Mouse (Mus musculus): ENCODE measurements around the gene Klhl22. TPM values are rescaled to one million over a fixed set of nuclear protein-coding genes. Genes with fewer than 3 reads are reported as not detected.

Gene Klhl22
- total and polyA plus RNA-seq, 3 experiments, result not detected

- Histone ChIP-seq H3K9ac (ENCODE audit: insufficient read depth, low read depth) (no peak overlapping the region), H3K27ac (ENCODE audit: insufficient read depth, low read depth) (no peak overlapping the region), H3K36me3 (replicated peaks in 1 of 2; ENCODE audit: control insufficient read depth in 1 of 2, insufficient read depth in 1 of 2, low read length in 1 of 2) (no peaks in the 10 kb centered on the region), H3K79me2 (replicated peaks; ENCODE audit: control insufficient read depth, extremely low read depth, insufficient read depth, poor library complexity, severe bottlenecking) (no peaks in the 10 kb centered on the region), H3K27me3 (replicated peaks) (peaks cover 13% of the 10 kb centered on the region), H3K4me1 (ENCODE audit: control insufficient read depth in 1 of 2, insufficient read depth in 2 of 2) (no peaks in the 10 kb centered on the region), H3K4me3 (replicated peaks in 1 of 3; ENCODE audit: low read depth in 2 of 3, low read length in 2 of 3, poor library complexity in 1 of 3) (no peak overlapping the region), H3K4me2 (ENCODE audit: insufficient read depth, low read depth, poor library complexity, severe bottlenecking) (no peak overlapping the region), H3K9me3 (replicated peaks; ENCODE audit: low read length) (no peaks in the 10 kb centered on the region)
- dilution Hi-C loops (cut with MboI; ENCODE audit: extremely low pct_ligation_motif_present, extremely low pct_unique_long_range_greater_than_20kb, low sequenced_read_pairs), result no loop called here
- no peak for TF ChIP-seq E2F4 (IDR thresholded peaks at IDR 0.05; ENCODE audit: insufficient replicate concordance, low read depth, low read length)
- no peak for TF ChIP-seq USF2 (conservative IDR thresholded peaks at IDR 0.05; ENCODE audit: low read depth, low read length)
- no peak for TF ChIP-seq UBTF (IDR thresholded peaks at IDR 0.05; ENCODE audit: low read depth, low read length)
- no peak for TF ChIP-seq CHD1 (IDR thresholded peaks at IDR 0.05; ENCODE audit: low read depth, low read length)
- TF ChIP-seq POLR2AphosphoS2 (IDR thresholded peaks at IDR 0.05; ENCODE audit: low read depth, low read length), result no peak
- TF ChIP-seq USF1 (IDR thresholded peaks at IDR 0.05; ENCODE audit: low read depth, low read length), result no peak
- TF ChIP-seq PAX5 (IDR thresholded peaks at IDR 0.05; ENCODE audit: low read length), result no peak
- TF ChIP-seq ZKSCAN1 (IDR thresholded peaks at IDR 0.05; ENCODE audit: borderline replicate concordance, low read depth, low read length), result no peak
- no peak for TF ChIP-seq MYC (IDR thresholded peaks at IDR 0.05; ENCODE audit: low read depth, low read length)
- TF ChIP-seq MAZ (IDR thresholded peaks at IDR 0.05; ENCODE audit: low read depth, low read length), result no peak
- no peak for TF ChIP-seq ZMIZ1 (IDR thresholded peaks at IDR 0.05; ENCODE audit: low read depth, low read length)
- in situ Hi-C loops (cut with MboI; ENCODE audit: low pct_ligation_motif_present, low pct_unique_long_range_greater_than_20kb, low sequenced_read_pairs), result no loop called here
- DNase-seq (ENCODE audit: extremely low read depth), result no peak
Observed at GRCm38 (mm10) chr16:17778223-17778622, 18.8 kb downstream of the Klhl22 start.

- no peaks in the 10 kb centered on the region for H3K4me1 ChIP-seq (ENCODE audit: control insufficient read depth in 1 of 2, insufficient read depth in 2 of 2)
- no peak overlapping the region for H3K4me3 ChIP-seq (replicated peaks in 1 of 3; ENCODE audit: low read depth in 2 of 3, low read length in 2 of 3, poor library complexity in 1 of 3)
- H3K79me2 ChIP-seq (replicated peaks; ENCODE audit: control insufficient read depth, extremely low read depth, insufficient read depth, poor library complexity, severe bottlenecking), result no peaks in the 10 kb centered on the region
- H3K36me3 ChIP-seq (replicated peaks in 1 of 2; ENCODE audit: control insufficient read depth in 1 of 2, insufficient read depth in 1 of 2, low read length in 1 of 2), result no peaks in the 10 kb centered on the region
- H3K27me3 ChIP-seq (replicated peaks), result peaks cover 9% of the 10 kb centered on the region
- dilution Hi-C loops (cut with MboI; ENCODE audit: extremely low pct_ligation_motif_present, extremely low pct_unique_long_range_greater_than_20kb, low sequenced_read_pairs) (no loop called here), in situ Hi-C loops (cut with MboI; ENCODE audit: low pct_ligation_motif_present, low pct_unique_long_range_greater_than_20kb, low sequenced_read_pairs) (no loop called here)
- no peak overlapping the region for H3K4me2 ChIP-seq (ENCODE audit: insufficient read depth, low read depth, poor library complexity, severe bottlenecking)
- H3K9ac ChIP-seq (ENCODE audit: insufficient read depth, low read depth), result no peak overlapping the region
- TF ChIP-seq POLR2AphosphoS2 (IDR thresholded peaks at IDR 0.05; ENCODE audit: low read depth, low read length), result no peak
- TF ChIP-seq CHD2 (IDR thresholded peaks at IDR 0.05; ENCODE audit: low read length), result no peak
- TF ChIP-seq HCFC1 (IDR thresholded peaks at IDR 0.05; ENCODE audit: low read depth, low read length), result no peak
- no peak for TF ChIP-seq SMC3 (IDR thresholded peaks at IDR 0.05; ENCODE audit: low read depth, low read length)
- TF ChIP-seq NRF1 (IDR thresholded peaks at IDR 0.05; ENCODE audit: low read depth, low read length), result no peak
- TF ChIP-seq MAX (IDR thresholded peaks at IDR 0.05; ENCODE audit: low read length), result no peak
- TF ChIP-seq RAD21 (IDR thresholded peaks at IDR 0.05; ENCODE audit: low read depth, low read length), result no peak
- no peak for TF ChIP-seq JUN (IDR thresholded peaks at IDR 0.05; ENCODE audit: insufficient read depth, low read depth, low read length)
- TF ChIP-seq USF2 (conservative IDR thresholded peaks at IDR 0.05; ENCODE audit: low read depth, low read length), result no peak
- no peak for TF ChIP-seq TBP (conservative IDR thresholded peaks at IDR 0.05; ENCODE audit: low read depth, low read length)
- no peak for TF ChIP-seq POLR2A (IDR thresholded peaks at IDR 0.05; ENCODE audit: low read depth, low read length)
- no peaks in the 10 kb centered on the region for H3K9me3 ChIP-seq (replicated peaks; ENCODE audit: low read length)
- DNase-seq (ENCODE audit: extremely low read depth), result no peak
- no peak overlapping the region for H3K27ac ChIP-seq (ENCODE audit: insufficient read depth, low read depth)
Observed at GRCm38 (mm10) chr16:17779692-17780091, 20.3 kb downstream of the Klhl22 start.

Measured in CH12.LX (cell line).